Comparison of ENCODE assay signal across 19 mouse cellular contexts in genomic region chr17:80624979-80625378, GRCm38 (mm10). TPM values are rescaled to one million over a fixed set of nuclear protein-coding genes. Genes with fewer than 3 reads are reported as not detected.
A peak's percentile ranks its signal among the peaks of the same experiment; 100 is the strongest.
DNase-seq lines count a peak whose midpoint lies in the region; ATAC-seq and TF ChIP-seq lines count a peak whose summit lies in the region.
"Had no signal": no experiment of that assay in that cellular context is flagged by ENCODE, and none has a peak within 500 bp of the region (broad histone marks: within the 10 kb centered on the region; RNA-seq: fewer than 3 reads in every experiment).

No protein-coding gene starts in this region.

- no peak for DNase-seq in heart, postnatal 14 days
- DNase-seq in liver, adult 2 months (ENCODE audit: extremely low read depth, low read depth, low spot score): peak; percentile 83
- peak; percentile 20 for DNase-seq in lung, postnatal 0 days (ENCODE audit: low spot score)
- DNase-seq in lung, adult 2 months: no peak
- no peak for DNase-seq in thymus, adult 18-20 months
- DNase-seq: adrenal gland, adult 2 months; adrenal gland, postnatal 25 days; cerebellum, adult 2 months; cerebellum, postnatal 10 days; gastrocnemius, postnatal 10 days; heart, postnatal 10 days had no signal

- TF ChIP-seq EP300 in lung, postnatal 0 days (IDR thresholded peaks at IDR 0.05): no peak

- peak overlapping the region; percentile 15; the same call in 1 of the 2 replicates for H3K27ac ChIP-seq in heart, embryonic 12.5 days (ENCODE audit: poor library complexity, severe bottlenecking)
- peak overlapping the region; percentile 51 for H3K27ac ChIP-seq in liver, adult 2 months (replicated peaks; ENCODE audit: insufficient read depth, low read depth, low read length)
- H3K27ac ChIP-seq in liver, embryonic 12.5 days: no peak overlapping the region
- H3K27ac ChIP-seq in lung, postnatal 0 days (ENCODE audit: low read length): no peak overlapping the region
- H3K27ac ChIP-seq: forebrain, embryonic 12.5 days; hindbrain, postnatal 0 days had no signal

- no peak for TF ChIP-seq CTCF in liver, adult 2 months (IDR thresholded peaks at IDR 0.05; ENCODE audit: low read depth, low read length)
- no peak for TF ChIP-seq CTCF in lung, postnatal 0 days (IDR thresholded peaks at IDR 0.05)
- no peak for TF ChIP-seq CTCF in lung, adult 2 months (IDR thresholded peaks at IDR 0.05; ENCODE audit: insufficient read depth, low read length)

- H3K4me1 ChIP-seq in heart, embryonic 12.5 days (replicated peaks): peaks cover 5% of the 10 kb centered on the region; the same call in 1 of the 2 replicates
- H3K4me1 ChIP-seq in liver, adult 2 months (ENCODE audit: control insufficient read depth, insufficient read depth, low read length): peaks cover 8% of the 10 kb centered on the region
- H3K4me1 ChIP-seq in liver, embryonic 12.5 days: no peaks in the 10 kb centered on the region
- H3K4me1 ChIP-seq in lung, postnatal 0 days (ENCODE audit: insufficient read depth, low read depth, low read length): no peaks in the 10 kb centered on the region
- no peaks in the 10 kb centered on the region for H3K4me1 ChIP-seq in lung, adult 2 months (ENCODE audit: control insufficient read depth, insufficient read depth, low read length)
- H3K4me1 ChIP-seq: forebrain, embryonic 12.5 days had no signal

- TF ChIP-seq POLR2A in liver, adult 2 months (IDR thresholded peaks at IDR 0.05; ENCODE audit: extremely low read depth, insufficient read depth, low read length): no peak
- no peak for TF ChIP-seq POLR2A in lung, adult 2 months (IDR thresholded peaks at IDR 0.05; ENCODE audit: borderline replicate concordance, extremely low read depth, low read depth, low read length)
- TF ChIP-seq POLR2A in myocyte (IDR thresholded peaks at IDR 0.05; ENCODE audit: insufficient read length, low read depth): no peak

- no peak overlapping the region for H3ac ChIP-seq in myocyte (ENCODE audit: control insufficient read depth, insufficient read length)

- no peaks in the 10 kb centered on the region for H3K9me3 ChIP-seq in heart, embryonic 12.5 days (replicated peaks)
- H3K9me3 ChIP-seq in liver, embryonic 12.5 days (replicated peaks): no peaks in the 10 kb centered on the region
- H3K9me3 ChIP-seq in lung, postnatal 0 days (ENCODE audit: low read length): no peaks in the 10 kb centered on the region
- H3K9me3 ChIP-seq: forebrain, embryonic 12.5 days had no signal

- no peaks in the 10 kb centered on the region for H3K79me2 ChIP-seq in liver, adult 2 months (ENCODE audit: control insufficient read depth, insufficient read depth, low read length)
- no peaks in the 10 kb centered on the region for H3K79me2 ChIP-seq in myocyte (ENCODE audit: control insufficient read depth, insufficient read depth)

- no peak overlapping the region for H3K4me3 ChIP-seq in heart, embryonic 12.5 days
- H3K4me3 ChIP-seq in liver, adult 2 months (ENCODE audit: insufficient read depth, low read depth, low read length): no peak overlapping the region
- no peak overlapping the region for H3K4me3 ChIP-seq in liver, embryonic 12.5 days
- H3K4me3 ChIP-seq in lung, postnatal 0 days (ENCODE audit: low read depth, low read length): no peak overlapping the region
- no peak overlapping the region for H3K4me3 ChIP-seq in lung, adult 2 months (replicated peaks; ENCODE audit: extremely low read depth, low read depth, low read length)
- no peak overlapping the region for H3K4me3 ChIP-seq in myocyte
- H3K4me3 ChIP-seq: forebrain, embryonic 12.5 days had no signal

- ATAC-seq in heart, embryonic 12.5 days (ENCODE audit: insufficient number of reproducible peaks, low FRiP score): no peak
- no peak for ATAC-seq in liver, embryonic 12.5 days
- ATAC-seq in lung, postnatal 0 days: no peak; the same call in 1 of the 2 replicates
- ATAC-seq: forebrain, embryonic 16.5 days; hindbrain, postnatal 0 days had no signal

- intact Hi-C loops in heart, postnatal 14 days (cut with DNase I): loop anchor here (5.0 kb wide), 2 partner anchors 187 to 392 kb away; no protein-coding TSS in a partner anchor

- no peak overlapping the region for H3K4me2 ChIP-seq in heart, embryonic 12.5 days
- no peak overlapping the region for H3K4me2 ChIP-seq in liver, embryonic 12.5 days
- H3K4me2 ChIP-seq in lung, postnatal 0 days (replicated peaks; ENCODE audit: low read depth, low read length): no peak overlapping the region
- no peak overlapping the region for H3K4me2 ChIP-seq in myocyte (ENCODE audit: low read depth)
- H3K4me2 ChIP-seq: forebrain, embryonic 12.5 days had no signal

- no peak overlapping the region for H3K9ac ChIP-seq in heart, embryonic 12.5 days
- H3K9ac ChIP-seq in liver, adult 2 months (ENCODE audit: low read depth, low read length): no peak overlapping the region
- no peak overlapping the region for H3K9ac ChIP-seq in liver, embryonic 12.5 days
- H3K9ac ChIP-seq in lung, postnatal 0 days (replicated peaks; ENCODE audit: low read depth): no peak overlapping the region
- H3K9ac ChIP-seq: forebrain, embryonic 12.5 days had no signal

- no peaks in the 10 kb centered on the region for H3K27me3 ChIP-seq in heart, embryonic 12.5 days (replicated peaks)
- no peaks in the 10 kb centered on the region for H3K27me3 ChIP-seq in liver, adult 2 months (ENCODE audit: control insufficient read depth, insufficient read depth, low read length)
- H3K27me3 ChIP-seq in liver, embryonic 12.5 days (replicated peaks): no peaks in the 10 kb centered on the region
- H3K27me3 ChIP-seq in lung, postnatal 0 days (replicated peaks; ENCODE audit: insufficient read depth, low read length): no peaks in the 10 kb centered on the region
- no peaks in the 10 kb centered on the region for H3K27me3 ChIP-seq in myocyte (ENCODE audit: control insufficient read depth, insufficient read depth, insufficient read length)
- H3K27me3 ChIP-seq: forebrain, embryonic 12.5 days had no signal

- peaks cover 16% of the 10 kb centered on the region for H3K36me3 ChIP-seq in heart, embryonic 12.5 days
- peaks cover 12% of the 10 kb centered on the region for H3K36me3 ChIP-seq in liver, adult 2 months (ENCODE audit: control insufficient read depth, insufficient read depth, low read length)
- H3K36me3 ChIP-seq in liver, embryonic 12.5 days: no peaks in the 10 kb centered on the region
- no peaks in the 10 kb centered on the region; the same call in 1 of the 2 replicates for H3K36me3 ChIP-seq in lung, postnatal 0 days (ENCODE audit: insufficient read depth, low read length)
- no peaks in the 10 kb centered on the region for H3K36me3 ChIP-seq in myocyte (ENCODE audit: control insufficient read depth, insufficient read depth)

TF ChIP-seq in myocyte, 11 proteins besides CTCF, POLR2A, EP300 and RAD21:
- TF ChIP-seq TCF12 (IDR thresholded peaks at IDR 0.05; ENCODE audit: insufficient read depth, poor library complexity, severe bottlenecking): peak; percentile 39
- TF ChIP-seq TCF3 (IDR thresholded peaks at IDR 0.05; ENCODE audit: insufficient read length, low read depth): peak; percentile 67
- TF ChIP-seq MYOD1 (IDR thresholded peaks at IDR 0.05; ENCODE audit: control insufficient read depth in 1 of 3, insufficient read length in 2 of 3, low read depth in 2 of 3): peak; percentile 35 to 94 (median 90)
- no peak for TF ChIP-seq MAX (IDR thresholded peaks at IDR 0.05; ENCODE audit: low read depth)
- no peak for TF ChIP-seq USF1 (IDR thresholded peaks at IDR 0.05; ENCODE audit: low read depth)

RNA-seq across cellular contexts. Expression of gene Cdkl4, which starts 47.4 kb away (rescaled TPM):
- 0.14 TPM in 1 of 2 replicates, not detected in the other for polyA plus RNA-seq in heart, embryonic 12.5 days (2016; fragmentation: Nextera tagmentation; extraction: Ambion mirVana)
- total RNA-seq in heart, postnatal 14 days (2021): under 1 TPM in 1 of 2 experiments, not detected in 1; 0.14 TPM
- total RNA-seq in liver, adult 2 months (2014; rRNA removed): 0.07 and 0.09 TPM in 2 replicates
- 0.06 and 0.13 TPM in 2 replicates for polyA plus RNA-seq in liver, adult 2 months (2012; rRNA removed)
- 0.10 and 0.32 TPM in 2 replicates for polyA plus RNA-seq in liver, embryonic 12.5 days (2016; fragmentation: Nextera tagmentation; extraction: Ambion mirVana)
- 3.4 and 4.9 TPM in 2 replicates for polyA plus RNA-seq in lung, postnatal 0 days (2015; fragmentation: Nextera tagmentation; extraction: Ambion mirVana)
- 1.7 and 2.4 TPM in 2 replicates for polyA plus RNA-seq in lung, adult 2 months (2012; rRNA removed)
- polyA plus RNA-seq in myocyte (2012; fragmentation: generic; extraction: Trizol): 0.02 TPM
- total RNA-seq: adrenal gland, postnatal 25 days; heart, postnatal 10 days; hematopoietic stem cell, adult 5-6 weeks had no signal
- polyA plus RNA-seq: heart, embryonic 14.5 days had no signal

Comparison
In these comparisons a context has a peak if more than half of its experiments do, and no peak if none do; other contexts are left out.
1. H3K27ac ChIP-seq: peak in heart, embryonic 12.5 days (single experiment) and liver, adult 2 months (single experiment); none in liver, embryonic 12.5 days (single experiment) and lung, postnatal 0 days (single experiment).
2. DNase-seq: peak in liver, adult 2 months (single experiment) and lung, postnatal 0 days (single experiment); none in heart, postnatal 14 days (0 of 2), lung, adult 2 months (single experiment) and thymus, adult 18-20 months (0 of 2).